Mouse (Mus musculus): ENCODE measurements around the gene Snx25. TPM values are rescaled to one million over a fixed set of nuclear protein-coding genes. Genes with fewer than 3 reads are reported as not detected.
A peak's percentile ranks its signal among the peaks of the same experiment; 100 is the strongest.

The Snx25 gene
- total and polyA plus RNA-seq, 3 experiments, result 6.9 to 22.2 (median 13.4) TPM

DNA sequence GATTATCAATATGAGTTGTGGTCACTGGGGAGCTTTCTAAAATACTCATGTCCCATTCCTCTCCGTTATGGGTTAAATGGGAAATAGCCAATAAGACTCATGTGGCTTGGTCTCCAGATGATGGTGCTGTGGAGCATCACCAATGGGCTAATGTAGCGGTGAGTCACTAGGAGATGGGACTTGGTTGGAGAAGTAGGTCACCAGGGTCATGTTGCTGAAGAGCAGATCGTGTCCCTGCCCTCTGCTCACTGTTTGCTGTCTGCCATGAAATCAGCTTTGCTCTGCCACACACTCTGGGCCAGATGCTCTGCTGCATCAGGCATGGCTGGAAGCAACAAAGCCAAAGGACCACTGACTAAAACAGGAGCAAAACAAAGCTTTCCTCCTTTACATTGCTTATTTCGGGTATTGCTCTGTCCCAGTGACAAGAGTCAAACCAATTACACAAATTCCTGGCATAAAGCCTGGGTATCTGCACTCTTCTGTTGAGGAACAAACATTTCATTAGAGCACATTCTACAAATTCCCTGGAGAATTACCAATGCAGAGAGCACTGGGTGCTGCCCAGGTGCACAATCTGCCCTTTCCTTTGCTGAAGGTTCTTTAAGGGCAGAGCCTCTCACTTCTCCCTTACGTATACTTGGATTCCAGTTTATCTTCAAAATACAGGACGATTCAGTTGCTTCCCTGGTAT lies 59.1 kb downstream of the Snx25 start:
- Histone ChIP-seq H3K4me3 (replicated peaks in 1 of 3; ENCODE audit: low read depth in 2 of 3, low read length in 2 of 3, poor library complexity in 1 of 3) (no peak overlapping the region), H3K4me2 (ENCODE audit: insufficient read depth, low read depth, poor library complexity, severe bottlenecking) (no peak overlapping the region), H3K36me3 (replicated peaks in 1 of 2; ENCODE audit: control insufficient read depth in 1 of 2, insufficient read depth in 1 of 2, low read length in 1 of 2) (peaks cover 2 to 14% of the 10 kb centered on the region in 2 experiments), H3K4me1 (ENCODE audit: control insufficient read depth in 1 of 2, insufficient read depth in 2 of 2) (peaks cover 0 to 5% of the 10 kb centered on the region in 2 experiments; a peak in 2 of 4 replicates), H3K27me3 (replicated peaks) (no peaks in the 10 kb centered on the region), H3K9ac (ENCODE audit: insufficient read depth, low read depth) (no peak overlapping the region), H3K9me3 (replicated peaks; ENCODE audit: low read length) (no peaks in the 10 kb centered on the region), H3K79me2 (replicated peaks; ENCODE audit: control insufficient read depth, extremely low read depth, insufficient read depth, poor library complexity, severe bottlenecking) (no peaks in the 10 kb centered on the region), H3K27ac (ENCODE audit: insufficient read depth, low read depth) (no peak overlapping the region)
- TF ChIP-seq ZKSCAN1 (IDR thresholded peaks at IDR 0.05; ENCODE audit: borderline replicate concordance, low read depth, low read length) (no peak), SMC3 (IDR thresholded peaks at IDR 0.05; ENCODE audit: low read depth, low read length) (0 out of 2 replicates have a peak, but pooled peaks have one; percentile 9), RAD21 (IDR thresholded peaks at IDR 0.05; ENCODE audit: low read depth, low read length) (peak; percentile 9), CTCF (conservative IDR thresholded peaks at IDR 0.05 in 1 of 2, IDR thresholded peaks at IDR 0.05 in 1 of 2; ENCODE audit: low read depth in 2 of 2, low read length in 2 of 2) (peak in 1 of 2 experiments; percentile 30; a peak in 2 of 4 replicates)
- in situ Hi-C loops (cut with MboI; ENCODE audit: low pct_ligation_motif_present, low pct_unique_long_range_greater_than_20kb, low sequenced_read_pairs), result no loop called here
- dilution Hi-C loops (cut with MboI; ENCODE audit: extremely low pct_ligation_motif_present, extremely low pct_unique_long_range_greater_than_20kb, low sequenced_read_pairs), result no loop called here
- no peak for DNase-seq (ENCODE audit: extremely low read depth)

- H3K36me3 ChIP-seq (replicated peaks in 1 of 2; ENCODE audit: control insufficient read depth in 1 of 2, insufficient read depth in 1 of 2, low read length in 1 of 2), result peaks cover 2 to 14% of the 10 kb centered on the region in 2 experiments
- in situ Hi-C loops (cut with MboI; ENCODE audit: low pct_ligation_motif_present, low pct_unique_long_range_greater_than_20kb, low sequenced_read_pairs), result no loop called here
- dilution Hi-C loops (cut with MboI; ENCODE audit: extremely low pct_ligation_motif_present, extremely low pct_unique_long_range_greater_than_20kb, low sequenced_read_pairs), result no loop called here
Measured at GRCm38 (mm10) chr8:46083141-46083540, 68.8 kb downstream of the Snx25 start.

DNA sequence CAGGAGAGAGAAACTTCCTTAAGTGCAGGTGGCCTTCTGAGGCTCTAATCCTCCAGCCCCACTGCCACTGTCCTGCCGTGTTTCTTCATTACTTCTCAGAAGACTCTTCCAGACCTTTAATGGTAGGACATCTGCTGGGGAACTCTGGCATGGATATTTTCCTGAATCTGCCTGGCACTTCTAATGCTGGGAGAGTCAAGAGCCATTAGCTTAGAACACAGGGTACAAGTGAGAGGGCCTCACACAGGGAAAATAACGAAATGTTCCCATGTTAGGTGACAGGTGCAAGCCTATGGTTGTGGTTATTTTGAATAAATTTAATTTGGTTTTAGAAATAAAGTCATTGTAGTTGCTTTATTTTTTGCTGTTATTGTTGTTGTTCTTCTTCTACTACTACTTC lies 70.9 kb downstream of the Snx25 start:
- no peak overlapping the region for H3K4me2 ChIP-seq (ENCODE audit: insufficient read depth, low read depth, poor library complexity, severe bottlenecking)
- dilution Hi-C loops (cut with MboI; ENCODE audit: extremely low pct_ligation_motif_present, extremely low pct_unique_long_range_greater_than_20kb, low sequenced_read_pairs) (no loop called here), in situ Hi-C loops (cut with MboI; ENCODE audit: low pct_ligation_motif_present, low pct_unique_long_range_greater_than_20kb, low sequenced_read_pairs) (no loop called here)
- no peak overlapping the region for H3K9ac ChIP-seq (ENCODE audit: insufficient read depth, low read depth)
- DNase-seq (ENCODE audit: extremely low read depth), result no peak
- H3K4me1 ChIP-seq (ENCODE audit: control insufficient read depth in 1 of 2, insufficient read depth in 2 of 2), result no peaks in the 10 kb centered on the region
- H3K27ac ChIP-seq (ENCODE audit: insufficient read depth, low read depth), result no peak overlapping the region
- H3K27me3 ChIP-seq (replicated peaks), result no peaks in the 10 kb centered on the region
- no peaks in the 10 kb centered on the region for H3K9me3 ChIP-seq (replicated peaks; ENCODE audit: low read length)
- TF ChIP-seq SMC3 (IDR thresholded peaks at IDR 0.05; ENCODE audit: low read depth, low read length) (no peak), MAZ (IDR thresholded peaks at IDR 0.05; ENCODE audit: low read depth, low read length) (no peak), JUND (conservative IDR thresholded peaks at IDR 0.05; ENCODE audit: low read depth, low read length) (no peak), HCFC1 (IDR thresholded peaks at IDR 0.05; ENCODE audit: low read depth, low read length) (no peak), POLR2AphosphoS2 (IDR thresholded peaks at IDR 0.05; ENCODE audit: low read depth, low read length) (no peak), NRF1 (IDR thresholded peaks at IDR 0.05; ENCODE audit: low read depth, low read length) (no peak), CHD2 (IDR thresholded peaks at IDR 0.05; ENCODE audit: low read length) (no peak), E2F4 (IDR thresholded peaks at IDR 0.05; ENCODE audit: insufficient replicate concordance, low read depth, low read length) (no peak), ETS1 (conservative IDR thresholded peaks at IDR 0.05; ENCODE audit: low read depth, low read length) (no peak), ZMIZ1 (IDR thresholded peaks at IDR 0.05; ENCODE audit: low read depth, low read length) (no peak), KAT2A (IDR thresholded peaks at IDR 0.05; ENCODE audit: insufficient replicate concordance, low read length) (no peak), ELF1 (IDR thresholded peaks at IDR 0.05; ENCODE audit: low read depth, low read length) (no peak), ZC3H11A (IDR thresholded peaks at IDR 0.05; ENCODE audit: low read depth, low read length) (no peak), MAFK (IDR thresholded peaks at IDR 0.05; ENCODE audit: insufficient replicate concordance, low read length) (no peak), NELFE (IDR thresholded peaks at IDR 0.05; ENCODE audit: low read depth, low read length) (no peak), UBTF (IDR thresholded peaks at IDR 0.05; ENCODE audit: low read depth, low read length) (no peak), GABPA (IDR thresholded peaks at IDR 0.05; ENCODE audit: insufficient replicate concordance, low read depth, low read length) (no peak), MXI1 (IDR thresholded peaks at IDR 0.05; ENCODE audit: low read depth, low read length) (no peak)
- H3K79me2 ChIP-seq (replicated peaks; ENCODE audit: control insufficient read depth, extremely low read depth, insufficient read depth, poor library complexity, severe bottlenecking), result no peaks in the 10 kb centered on the region
- peaks cover 2 to 14% of the 10 kb centered on the region in 2 experiments for H3K36me3 ChIP-seq (replicated peaks in 1 of 2; ENCODE audit: control insufficient read depth in 1 of 2, insufficient read depth in 1 of 2, low read length in 1 of 2)
- no peak overlapping the region for H3K4me3 ChIP-seq (replicated peaks in 1 of 3; ENCODE audit: low read depth in 2 of 3, low read length in 2 of 3, poor library complexity in 1 of 3)

More at GRCm38 (mm10) chr8:46083141-46083540, 68.8 kb downstream of the Snx25 start:
- no peaks in the 10 kb centered on the region for H3K9me3 ChIP-seq (replicated peaks; ENCODE audit: low read length)
- no peak overlapping the region for H3K9ac ChIP-seq (ENCODE audit: insufficient read depth, low read depth)
- no peak overlapping the region for H3K4me2 ChIP-seq (ENCODE audit: insufficient read depth, low read depth, poor library complexity, severe bottlenecking)
- TF ChIP-seq MEF2A (IDR thresholded peaks at IDR 0.05; ENCODE audit: borderline replicate concordance, low read depth, low read length) (no peak), JUN (IDR thresholded peaks at IDR 0.05; ENCODE audit: insufficient read depth, low read depth, low read length) (no peak), MXI1 (IDR thresholded peaks at IDR 0.05; ENCODE audit: low read depth, low read length) (no peak), MAFK (IDR thresholded peaks at IDR 0.05; ENCODE audit: insufficient replicate concordance, low read length) (no peak), MAZ (IDR thresholded peaks at IDR 0.05; ENCODE audit: low read depth, low read length) (no peak), ZC3H11A (IDR thresholded peaks at IDR 0.05; ENCODE audit: low read depth, low read length) (no peak), POLR2A (IDR thresholded peaks at IDR 0.05; ENCODE audit: low read depth, low read length) (no peak), CTCF (conservative IDR thresholded peaks at IDR 0.05 in 1 of 2, IDR thresholded peaks at IDR 0.05 in 1 of 2; ENCODE audit: low read depth in 2 of 2, low read length in 2 of 2) (no peak), MYC (IDR thresholded peaks at IDR 0.05; ENCODE audit: low read depth, low read length) (no peak)
- no peak overlapping the region for H3K4me3 ChIP-seq (replicated peaks in 1 of 3; ENCODE audit: low read depth in 2 of 3, low read length in 2 of 3, poor library complexity in 1 of 3)
- DNase-seq (ENCODE audit: extremely low read depth), result no peak
- no peaks in the 10 kb centered on the region for H3K79me2 ChIP-seq (replicated peaks; ENCODE audit: control insufficient read depth, extremely low read depth, insufficient read depth, poor library complexity, severe bottlenecking)
- no peaks in the 10 kb centered on the region for H3K4me1 ChIP-seq (ENCODE audit: control insufficient read depth in 1 of 2, insufficient read depth in 2 of 2)
- H3K27ac ChIP-seq (ENCODE audit: insufficient read depth, low read depth), result no peak overlapping the region
- no peaks in the 10 kb centered on the region for H3K27me3 ChIP-seq (replicated peaks)
